Mouse (Mus musculus): ENCODE results near the gene A4gnt. TPM values are rescaled to one million over a fixed set of nuclear protein-coding genes. Genes with fewer than 3 reads are reported as not detected.

A4gnt gene
- total and polyA plus RNA-seq, 3 experiments: not detected

DNA sequence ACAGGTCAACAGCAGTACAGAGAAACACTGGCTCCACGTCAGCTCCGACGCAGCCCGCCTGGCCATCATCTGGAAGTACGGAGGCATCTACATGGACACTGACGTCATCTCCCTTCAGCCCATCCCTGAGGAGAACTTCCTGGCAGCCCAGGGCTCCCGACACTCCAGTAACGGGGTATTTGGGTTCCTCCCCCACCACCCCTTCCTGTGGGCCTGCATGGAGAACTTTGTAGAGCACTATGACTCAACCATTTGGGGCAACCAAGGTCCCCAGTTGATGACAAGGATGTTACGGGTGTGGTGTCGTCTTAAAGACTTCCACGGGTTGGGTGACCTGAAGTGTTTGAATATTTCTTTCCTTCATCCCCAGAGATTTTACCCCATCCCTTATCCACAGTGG lies 7.9 kb downstream of the A4gnt start:
- H3K9ac ChIP-seq (ENCODE audit: insufficient read depth, low read depth): no peak overlapping the region
- no peak for TF ChIP-seq USF2 (conservative IDR thresholded peaks at IDR 0.05; ENCODE audit: low read depth, low read length)
- no peak for TF ChIP-seq MAFK (IDR thresholded peaks at IDR 0.05; ENCODE audit: insufficient replicate concordance, low read length)
- no peak for TF ChIP-seq CHD1 (IDR thresholded peaks at IDR 0.05; ENCODE audit: low read depth, low read length)
- TF ChIP-seq POLR2A (IDR thresholded peaks at IDR 0.05; ENCODE audit: low read depth, low read length): no peak
- TF ChIP-seq HCFC1 (IDR thresholded peaks at IDR 0.05; ENCODE audit: low read depth, low read length): no peak
- TF ChIP-seq MAZ (IDR thresholded peaks at IDR 0.05; ENCODE audit: low read depth, low read length): no peak
- no peak for TF ChIP-seq NELFE (IDR thresholded peaks at IDR 0.05; ENCODE audit: low read depth, low read length)
- TF ChIP-seq ETS1 (conservative IDR thresholded peaks at IDR 0.05; ENCODE audit: low read depth, low read length): no peak
- TF ChIP-seq JUND (conservative IDR thresholded peaks at IDR 0.05; ENCODE audit: low read depth, low read length): no peak
- no peak for TF ChIP-seq ZC3H11A (IDR thresholded peaks at IDR 0.05; ENCODE audit: low read depth, low read length)
- TF ChIP-seq MYC (IDR thresholded peaks at IDR 0.05; ENCODE audit: low read depth, low read length): no peak
- TF ChIP-seq SIN3A (IDR thresholded peaks at IDR 0.05; ENCODE audit: low read length): no peak
- no peak for TF ChIP-seq TBP (conservative IDR thresholded peaks at IDR 0.05; ENCODE audit: low read depth, low read length)
- no peaks in the 10 kb centered on the region for H3K27me3 ChIP-seq (replicated peaks)
- no peaks in the 10 kb centered on the region for H3K36me3 ChIP-seq (replicated peaks in 1 of 2; ENCODE audit: control insufficient read depth in 1 of 2, insufficient read depth in 1 of 2, low read length in 1 of 2)
- no peaks in the 10 kb centered on the region for H3K9me3 ChIP-seq (replicated peaks; ENCODE audit: low read length)
- in situ Hi-C loops (cut with MboI; ENCODE audit: low pct_ligation_motif_present, low pct_unique_long_range_greater_than_20kb, low sequenced_read_pairs) (no loop called here), dilution Hi-C loops (cut with MboI; ENCODE audit: extremely low pct_ligation_motif_present, extremely low pct_unique_long_range_greater_than_20kb, low sequenced_read_pairs) (no loop called here)
- DNase-seq (ENCODE audit: extremely low read depth): no peak
- H3K79me2 ChIP-seq (replicated peaks; ENCODE audit: control insufficient read depth, extremely low read depth, insufficient read depth, poor library complexity, severe bottlenecking): no peaks in the 10 kb centered on the region
- H3K4me1 ChIP-seq (ENCODE audit: control insufficient read depth in 1 of 2, insufficient read depth in 2 of 2): peaks cover 0 to 3% of the 10 kb centered on the region in 2 experiments; a peak in 1 of 4 replicates
- no peak overlapping the region for H3K27ac ChIP-seq (ENCODE audit: insufficient read depth, low read depth)
- H3K4me3 ChIP-seq (replicated peaks in 1 of 3; ENCODE audit: low read depth in 2 of 3, low read length in 2 of 3, poor library complexity in 1 of 3): no peak overlapping the region
- no peak overlapping the region for H3K4me2 ChIP-seq (ENCODE audit: insufficient read depth, low read depth, poor library complexity, severe bottlenecking)

DNA sequence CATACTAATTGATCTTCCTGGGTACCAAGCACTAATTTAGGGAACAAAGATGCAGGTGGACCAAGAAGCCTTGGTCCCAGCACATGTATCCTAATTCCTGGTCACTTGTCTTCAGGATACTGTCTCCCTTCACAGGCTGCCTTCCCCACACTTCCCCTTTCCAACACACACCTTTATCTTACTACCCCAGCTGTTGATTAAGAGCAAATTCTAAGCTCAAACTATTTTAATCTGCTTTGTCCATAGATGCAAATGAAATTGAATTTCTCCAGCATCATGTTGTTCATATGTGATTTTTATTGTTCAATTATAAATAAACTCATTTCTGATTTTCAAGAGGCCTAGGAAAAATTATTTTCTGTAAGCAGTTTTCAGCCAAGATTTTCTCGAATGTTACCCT lies 9.7 kb downstream of the A4gnt start:
- H3K27me3 ChIP-seq (replicated peaks): no peaks in the 10 kb centered on the region
- no peaks in the 10 kb centered on the region for H3K36me3 ChIP-seq (replicated peaks in 1 of 2; ENCODE audit: control insufficient read depth in 1 of 2, insufficient read depth in 1 of 2, low read length in 1 of 2)
- no peak for DNase-seq (ENCODE audit: extremely low read depth)
- in situ Hi-C loops (cut with MboI; ENCODE audit: low pct_ligation_motif_present, low pct_unique_long_range_greater_than_20kb, low sequenced_read_pairs) (no loop called here), dilution Hi-C loops (cut with MboI; ENCODE audit: extremely low pct_ligation_motif_present, extremely low pct_unique_long_range_greater_than_20kb, low sequenced_read_pairs) (no loop called here)
- no peak overlapping the region for H3K4me3 ChIP-seq (replicated peaks in 1 of 3; ENCODE audit: low read depth in 2 of 3, low read length in 2 of 3, poor library complexity in 1 of 3)
- H3K4me1 ChIP-seq (ENCODE audit: control insufficient read depth in 1 of 2, insufficient read depth in 2 of 2): peaks cover 0 to 3% of the 10 kb centered on the region in 2 experiments; a peak in 1 of 4 replicates
- no peaks in the 10 kb centered on the region for H3K79me2 ChIP-seq (replicated peaks; ENCODE audit: control insufficient read depth, extremely low read depth, insufficient read depth, poor library complexity, severe bottlenecking)
- no peaks in the 10 kb centered on the region for H3K9me3 ChIP-seq (replicated peaks; ENCODE audit: low read length)
- TF ChIP-seq HCFC1 (IDR thresholded peaks at IDR 0.05; ENCODE audit: low read depth, low read length) (no peak), ZMIZ1 (IDR thresholded peaks at IDR 0.05; ENCODE audit: low read depth, low read length) (no peak), GABPA (IDR thresholded peaks at IDR 0.05; ENCODE audit: insufficient replicate concordance, low read depth, low read length) (no peak), EP300 (IDR thresholded peaks at IDR 0.05; ENCODE audit: low read length) (no peak), JUN (IDR thresholded peaks at IDR 0.05; ENCODE audit: insufficient read depth, low read depth, low read length) (no peak), CHD1 (IDR thresholded peaks at IDR 0.05; ENCODE audit: low read depth, low read length) (no peak), POLR2AphosphoS2 (IDR thresholded peaks at IDR 0.05; ENCODE audit: low read depth, low read length) (no peak), MAFK (IDR thresholded peaks at IDR 0.05; ENCODE audit: insufficient replicate concordance, low read length) (no peak)
- no peak overlapping the region for H3K4me2 ChIP-seq (ENCODE audit: insufficient read depth, low read depth, poor library complexity, severe bottlenecking)
- H3K27ac ChIP-seq (ENCODE audit: insufficient read depth, low read depth): no peak overlapping the region
- no peak overlapping the region for H3K9ac ChIP-seq (ENCODE audit: insufficient read depth, low read depth)
